ENCODE assay signal across 10 mouse cellular contexts in the genomic region with DNA sequence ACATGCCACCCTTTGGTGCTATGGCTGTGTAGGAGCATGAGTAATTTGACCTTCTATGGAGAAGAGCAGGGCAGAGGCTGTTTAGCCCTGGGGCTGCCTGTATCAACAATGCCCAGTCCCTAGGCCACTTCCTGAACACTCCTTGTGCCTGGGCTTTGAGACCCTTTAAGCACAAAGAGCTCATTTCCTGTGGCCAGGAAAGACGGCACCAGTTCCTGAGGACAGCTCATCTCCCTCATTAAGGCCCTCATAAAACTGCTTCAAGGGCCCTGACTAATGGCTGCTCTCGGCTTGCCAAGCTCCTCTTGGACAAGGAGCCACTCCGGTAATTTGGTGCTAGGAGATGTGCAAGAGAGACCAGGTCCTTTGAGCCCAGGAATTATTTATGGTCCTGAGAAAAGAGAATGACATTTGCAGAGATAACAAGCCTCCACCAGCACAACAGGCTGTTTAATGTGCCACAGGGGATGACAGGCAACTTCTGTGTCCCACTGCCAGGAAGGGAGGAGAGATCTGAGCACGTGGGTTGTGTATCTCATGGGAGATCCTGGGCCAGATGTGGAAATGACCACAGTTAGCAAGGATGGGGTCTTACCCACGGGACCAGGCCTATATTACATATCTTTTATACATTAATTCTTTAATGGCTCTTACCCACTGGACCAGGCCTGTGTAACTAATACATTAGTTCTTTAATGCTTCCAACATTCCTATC. TPM values are rescaled to one million over a fixed set of nuclear protein-coding genes. Genes with fewer than 3 reads are reported as not detected.
DNase-seq lines count a peak whose midpoint lies in the region; ATAC-seq lines count a peak whose summit lies in the region.
"Had no signal": no experiment of that assay in that cellular context is flagged by ENCODE, and none has a peak within 500 bp of the region (broad histone marks: within the 10 kb centered on the region; RNA-seq: fewer than 3 reads in every experiment).

No protein-coding gene starts in this region.

- H3K9ac ChIP-seq in heart, embryonic 13.5 days = no peak overlapping the region
- no peak overlapping the region for H3K9ac ChIP-seq in liver, embryonic 15.5 days

- peaks cover 41% of the 10 kb centered on the region for H3K27me3 ChIP-seq in heart, embryonic 13.5 days (replicated peaks)
- H3K27me3 ChIP-seq in liver, embryonic 15.5 days = peaks cover 18% of the 10 kb centered on the region

- WGBS in heart, embryonic 13.5 days = 28% methylated on average over 5 of the region's 5 CpGs
- WGBS in liver, embryonic 15.5 days (ENCODE audit: insufficient replicate concordance) = 24% methylated on average over 5 of the region's 5 CpGs

- H3K4me1 ChIP-seq in heart, embryonic 13.5 days = peaks cover 26% of the 10 kb centered on the region
- peaks cover 21% of the 10 kb centered on the region for H3K4me1 ChIP-seq in liver, embryonic 15.5 days (replicated peaks)

- no peaks in the 10 kb centered on the region for H3K9me3 ChIP-seq in heart, embryonic 13.5 days
- no peaks in the 10 kb centered on the region for H3K9me3 ChIP-seq in liver, embryonic 15.5 days (replicated peaks)

- H3K4me3 ChIP-seq in heart, embryonic 13.5 days = no peak overlapping the region
- H3K4me3 ChIP-seq in liver, embryonic 15.5 days (replicated peaks) = no peak overlapping the region

- peak overlapping the region; percentile 25; the same call in 1 of the 2 replicates for H3K27ac ChIP-seq in heart, embryonic 13.5 days (replicated peaks)
- H3K27ac ChIP-seq in liver, embryonic 15.5 days (replicated peaks) = 0 out of 2 replicates have a peak overlapping the region, but pooled peaks have one; percentile 6

- H3K4me2 ChIP-seq in heart, embryonic 13.5 days = no peak overlapping the region
- H3K4me2 ChIP-seq in liver, embryonic 15.5 days = no peak overlapping the region

- intact Hi-C loops in heart, postnatal 10 days (cut with DNase I) = no loop called here

- no peak for DNase-seq in heart, postnatal 10 days
- peak; percentile 6 for DNase-seq in 3T3-L1 (ENCODE audit: low read depth, low spot score)
- DNase-seq in adrenal gland, postnatal 36 days = peak; percentile 44 to 46
- DNase-seq in thymus, postnatal 0 days (ENCODE audit: low spot score) = no peak
- no peak for DNase-seq in layer of hippocampus, adult 9-11 months
- DNase-seq: retina, postnatal 1 day had no signal

- ATAC-seq in heart, embryonic 13.5 days (ENCODE audit: extremely low read depth, insufficient number of reproducible peaks, low FRiP score, low TSS enrichment) = no peak
- ATAC-seq in liver, embryonic 15.5 days (ENCODE audit: insufficient read depth) = no peak
- ATAC-seq in megakaryocyte-erythroid progenitor cell, adult 5-6 weeks (replicated peaks; ENCODE audit: low FRiP score, low TSS enrichment, poor library complexity, severe bottlenecking) = no peak

- no peaks in the 10 kb centered on the region for H3K36me3 ChIP-seq in heart, embryonic 13.5 days
- H3K36me3 ChIP-seq in liver, embryonic 15.5 days (replicated peaks) = no peaks in the 10 kb centered on the region
- H3K36me3 ChIP-seq: G1E had no signal

RNA-seq across cellular contexts. Expression of gene Phc2, which starts 1.8 kb away (rescaled TPM):
- 9.9 and 16.7 TPM in 2 replicates for polyA plus RNA-seq in heart, embryonic 13.5 days (2015; fragmentation: Nextera tagmentation; extraction: Ambion mirVana)
- 10 to 100 TPM; 68.1 to 70.8 TPM for total RNA-seq in heart, postnatal 10 days (2021)
- total RNA-seq in adrenal gland, postnatal 36 days (2021) = 10 to 100 TPM; 74.8 to 83.2 TPM
- polyA plus RNA-seq in liver, embryonic 15.5 days (2015; fragmentation: Nextera tagmentation; extraction: Ambion mirVana) = 14.3 and 15.0 TPM in 2 replicates
- 42.9 and 44.9 TPM in 2 replicates for polyA plus RNA-seq in thymus, postnatal 0 days (2015; fragmentation: Nextera tagmentation; extraction: Ambion mirVana)
- total RNA-seq in megakaryocyte-erythroid progenitor cell, adult 5-6 weeks (2014; fragmentation: Nextera tagmentation) = 56.5 and 63.9 TPM in 2 replicates
- total RNA-seq in megakaryocyte-erythroid progenitor cell, adult 5-6 weeks (2017) = 14.5 and 18.1 TPM in 2 replicates

RNA-seq across cellular contexts. Expression of gene Tlr12, which starts 34.3 kb away (rescaled TPM):
- polyA plus RNA-seq in heart, embryonic 13.5 days (2015; fragmentation: Nextera tagmentation; extraction: Ambion mirVana) = 0.25 and 0.43 TPM in 2 replicates
- total RNA-seq in heart, postnatal 10 days (2021) = under 1 TPM; 0.10 to 0.22 TPM
- total RNA-seq in adrenal gland, postnatal 36 days (2021) = under 1 TPM; 0.73 to 0.82 TPM
- polyA plus RNA-seq in liver, embryonic 15.5 days (2015; fragmentation: Nextera tagmentation; extraction: Ambion mirVana) = 1.2 and 1.9 TPM in 2 replicates
- 11.0 and 13.9 TPM in 2 replicates for polyA plus RNA-seq in thymus, postnatal 0 days (2015; fragmentation: Nextera tagmentation; extraction: Ambion mirVana)
- 0.28 and 0.72 TPM in 2 replicates for total RNA-seq in megakaryocyte-erythroid progenitor cell, adult 5-6 weeks (2014; fragmentation: Nextera tagmentation)
- total RNA-seq in megakaryocyte-erythroid progenitor cell, adult 5-6 weeks (2017) = 0.14 TPM in 1 of 2 replicates, not detected in the other
- total RNA-seq: G1E had no signal
- polyA plus RNA-seq: G1E had no signal

RNA-seq across cellular contexts. Expression of gene Zscan20, which starts 42.8 kb away (rescaled TPM):
- polyA plus RNA-seq in heart, embryonic 13.5 days (2015; fragmentation: Nextera tagmentation; extraction: Ambion mirVana) = 2.7 and 2.9 TPM in 2 replicates
- total RNA-seq in heart, postnatal 10 days (2021) = 1 to 10 TPM; 2.9 to 3.8 TPM
- total RNA-seq in adrenal gland, postnatal 36 days (2021) = 1 to 10 TPM; 6.3 to 8.7 TPM
- polyA plus RNA-seq in liver, embryonic 15.5 days (2015; fragmentation: Nextera tagmentation; extraction: Ambion mirVana) = 0.79 and 0.84 TPM in 2 replicates
- 3.1 and 3.6 TPM in 2 replicates for polyA plus RNA-seq in thymus, postnatal 0 days (2015; fragmentation: Nextera tagmentation; extraction: Ambion mirVana)
- 4.0 and 8.6 TPM in 2 replicates for total RNA-seq in megakaryocyte-erythroid progenitor cell, adult 5-6 weeks (2014; fragmentation: Nextera tagmentation)
- total RNA-seq in megakaryocyte-erythroid progenitor cell, adult 5-6 weeks (2017) = 3.4 and 6.9 TPM in 2 replicates

Comparison
In these comparisons a context has a peak if more than half of its experiments do, and no peak if none do; other contexts are left out.
1. DNase-seq: peak in 3T3-L1 (single experiment) and adrenal gland, postnatal 36 days (2 of 2); none in heart, postnatal 10 days (0 of 2), thymus, postnatal 0 days (single experiment) and layer of hippocampus, adult 9-11 months (single experiment).